Mouse (Mus musculus) kidney, postnatal 25 days (tissue): Measurements from ENCODE around the gene Lrrc10.
"Not testable (repeated sequence)": the region's sequence is repeated elsewhere in the genome, so short reads cannot be mapped to it uniquely, and the experiment has no call there.

Experiments
- DNase-seq, 2 experiments: peaks; one replicate each; pipeline ENCODE4 v3.0.0; 2021; ENCODE audit warnings: mixed read lengths in 2 of 2

Gene Lrrc10

GRCm38 (mm10) chr10:117045175-117046056 is at the start of gene Lrrc10:
Lrrc10 (plus strand) TSS chr10:117045341.
- DNase-seq: no peak

GRCm38 (mm10) chr10:116995584-116996235 is 49.4 kb upstream of the Lrrc10 start:
- DNase-seq: no peak

- DNase-seq: peak; percentile 52 to 86
Measured at GRCm38 (mm10) chr10:116996236-116996600, 48.9 kb upstream of the Lrrc10 start.

GRCm38 (mm10) chr10:116998716-116999455 is 46.3 kb upstream of the Lrrc10 start:
- no peak for DNase-seq

GRCm38 (mm10) chr10:117000975-117001374 is 44.2 kb upstream of the Lrrc10 start:
- no peak for DNase-seq

- no peak for DNase-seq
Measured at GRCm38 (mm10) chr10:117004695-117005094, 40.4 kb upstream of the Lrrc10 start.

GRCm38 (mm10) chr10:117005707-117006464 is 39.3 kb upstream of the Lrrc10 start:
- DNase-seq: no peak

- DNase-seq: peak in 1 of 2 experiments; percentile 52
Measured at GRCm38 (mm10) chr10:117009691-117010090, 35.5 kb upstream of the Lrrc10 start.

GRCm38 (mm10) chr10:117011047-117011446 is 34.1 kb upstream of the Lrrc10 start:
- DNase-seq: no peak

GRCm38 (mm10) chr10:117013689-117014390 is 31.3 kb upstream of the Lrrc10 start:
- DNase-seq: no peak

- no peak for DNase-seq
Measured at GRCm38 (mm10) chr10:117014565-117014964, 30.6 kb upstream of the Lrrc10 start.

GRCm38 (mm10) chr10:117018281-117018840 is 26.8 kb upstream of the Lrrc10 start:
- DNase-seq: no peak

GRCm38 (mm10) chr10:117021020-117021754 is 24.0 kb upstream of the Lrrc10 start:
- DNase-seq: peak; percentile 55 to 86

GRCm38 (mm10) chr10:117023693-117024092 is 21.4 kb upstream of the Lrrc10 start:
- no peak for DNase-seq

- DNase-seq: not testable (repeated sequence)
Measured at GRCm38 (mm10) chr10:117025776-117026175, 19.4 kb upstream of the Lrrc10 start.

- no peak for DNase-seq
Measured at GRCm38 (mm10) chr10:117026176-117026575, 19.0 kb upstream of the Lrrc10 start.

GRCm38 (mm10) chr10:117031160-117031559 is 14.0 kb upstream of the Lrrc10 start:
- no peak for DNase-seq

GRCm38 (mm10) chr10:117033785-117034184 is 11.4 kb upstream of the Lrrc10 start:
- peak; percentile 86 to 94 for DNase-seq

GRCm38 (mm10) chr10:117040355-117040754 is 4.8 kb upstream of the Lrrc10 start:
- DNase-seq: peak in 1 of 2 experiments; percentile 54

- DNase-seq: no peak
Measured at GRCm38 (mm10) chr10:117042295-117042694, 2.8 kb upstream of the Lrrc10 start.
